Mouse (Mus musculus) midbrain, embryonic 12.5 days (tissue): ENCODE results near the gene Gm11639. TPM values are rescaled to one million over a fixed set of nuclear protein-coding genes. Genes with fewer than 3 reads are reported as not detected.

Experiments
- ATAC-seq: fragments of 200-750 bp; cut with Nextera tagmentation; 2 replicates; pipeline ENCODE4 v1.8.0; 2017; ENCODE audit warnings: low read depth, moderate TSS enrichment, moderate library complexity; ENCODE audit not compliant: low FRiP score
- H3K27ac ChIP-seq: fragments of 300-500 bp; sonication (generic); replicated peaks from 2 replicates; pipeline ENCODE4 v1.5.1; 2016; ENCODE audit warnings: mild to moderate bottlenecking
- H3K27me3 ChIP-seq: fragments of 300-500 bp; sonication (generic); 2 replicates; pipeline ENCODE4 v1.6.1; 2016; ENCODE audit warnings: mild to moderate bottlenecking
- H3K36me3 ChIP-seq: fragments of 300-500 bp; sonication (generic); 2 replicates; pipeline ENCODE4 v1.6.1; 2016
- H3K4me1 ChIP-seq: fragments of 300-500 bp; sonication (generic); 2 replicates; pipeline ENCODE4 v1.6.1; 2016
- H3K4me2 ChIP-seq: fragments of 300-500 bp; sonication (generic); replicated peaks from 2 replicates; pipeline ENCODE4 v1.6.1; 2016; ENCODE audit warnings: mild to moderate bottlenecking, moderate library complexity
- H3K4me3 ChIP-seq: fragments of 300-500 bp; sonication (generic); 2 replicates; pipeline ENCODE4 v1.5.1; 2016; ENCODE audit warnings: mild to moderate bottlenecking
- H3K9ac ChIP-seq: fragments of 300-500 bp; sonication (generic); replicated peaks from 2 replicates; pipeline ENCODE4 v1.6.1; 2016; ENCODE audit warnings: mild to moderate bottlenecking, moderate library complexity
- H3K9me3 ChIP-seq: fragments of 300-500 bp; sonication (generic); 2 replicates; pipeline ENCODE4 v1.6.1; 2016; ENCODE audit warnings: mild to moderate bottlenecking
- WGBS: fragments of 180-500 bp; shearing (Covaris S2); methylation state at CpG from one replicate; pipeline ENCODE4 v1.1.7; 2016; 5-methylcytosine and 5-hydroxymethylcytosine counted together
- polyA plus RNA-seq: library from polyadenylated mRNA; unstranded; fragments of >200 nt; fragmentation: Nextera tagmentation; extraction: Ambion mirVana; gene quantifications from 2 replicates; pipeline ENCODE4 v1.2.1, GENCODE M21; 2016

Gene Gm11639
- not detected in 2 replicates for polyA plus RNA-seq

GRCm38 (mm10) chr11:104685548-104685947 lies at the start of gene Gm11639:
Gene Gm11639 (plus strand): TSS chr11:104685707.
- no peak within 1 kb of the TSS for H3K4me3 ChIP-seq
- H3K36me3 ChIP-seq: no peaks in the 10 kb centered on the region
- no peak within 1 kb of the TSS for H3K27ac ChIP-seq
- H3K9ac ChIP-seq: no peak within 1 kb of the TSS
- ATAC-seq: no peak
- H3K27me3 ChIP-seq: no peaks in the 10 kb centered on the region
- H3K4me1 ChIP-seq: no peaks in the 10 kb centered on the region
- 22% methylated on average over 23 of the region's 23 CpGs for WGBS
- no peaks in the 10 kb centered on the region for H3K9me3 ChIP-seq
- H3K4me2 ChIP-seq: peak within 1 kb of the TSS; percentile 7

DNA sequence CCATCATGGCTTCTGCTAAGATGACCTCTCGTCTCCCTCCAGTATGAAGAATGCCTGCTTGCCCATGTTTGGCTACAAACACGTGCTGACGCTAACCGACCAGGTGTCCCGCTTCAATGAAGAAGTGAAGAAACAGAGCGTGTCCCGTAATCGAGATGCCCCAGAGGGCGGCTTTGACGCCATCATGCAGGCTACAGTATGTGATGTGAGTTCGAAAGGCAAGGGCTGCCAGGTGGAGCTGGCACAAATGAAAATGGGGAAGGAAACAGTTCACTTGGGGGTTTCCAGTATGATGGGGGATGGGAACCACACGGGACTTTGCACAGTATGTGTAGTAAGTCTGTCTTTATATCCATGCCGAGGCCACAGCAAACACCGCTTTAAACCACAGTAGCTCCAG lies 48.5 kb upstream of the Gm11639 start:
- H3K27me3 ChIP-seq: no peaks in the 10 kb centered on the region
- no peak overlapping the region for H3K27ac ChIP-seq
- no peak overlapping the region for H3K4me3 ChIP-seq
- no peak overlapping the region for H3K4me2 ChIP-seq
- 95% methylated on average over 14 of the region's 14 CpGs for WGBS
- no peak overlapping the region for H3K9ac ChIP-seq
- no peak for ATAC-seq
- H3K9me3 ChIP-seq: no peaks in the 10 kb centered on the region
- no peaks in the 10 kb centered on the region for H3K36me3 ChIP-seq
- H3K4me1 ChIP-seq: 0 out of 2 replicates have a peak, but pooled peaks cover 1% of the 10 kb centered on the region

DNA sequence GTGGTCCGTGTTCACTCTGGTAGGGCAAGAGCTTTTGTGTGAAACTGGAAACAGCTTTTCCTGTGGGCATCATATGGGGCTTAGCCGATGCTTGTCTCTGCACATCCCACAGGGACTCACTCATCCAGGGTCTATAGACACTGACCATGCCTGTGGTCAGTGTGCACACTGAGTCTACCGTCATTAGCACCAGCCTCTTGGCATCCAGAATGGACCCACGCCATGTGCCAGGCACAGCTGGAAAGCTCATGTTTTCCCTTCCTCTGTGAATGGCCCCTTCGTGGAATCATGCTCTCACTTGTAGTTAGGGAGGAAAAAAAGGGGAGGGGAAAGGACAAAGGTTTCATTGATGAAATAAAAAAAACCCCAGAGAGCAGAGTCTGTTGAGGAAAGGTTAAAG lies 47.5 kb upstream of the Gm11639 start:
- Histone ChIP-seq H3K36me3 (no peaks in the 10 kb centered on the region), H3K27me3 (no peaks in the 10 kb centered on the region), H3K9me3 (no peaks in the 10 kb centered on the region), H3K9ac (no peak overlapping the region), H3K4me2 (no peak overlapping the region), H3K27ac (no peak overlapping the region), H3K4me1 (no peaks in the 10 kb centered on the region), H3K4me3 (no peak overlapping the region)
- 68% methylated on average over 5 of the region's 5 CpGs for WGBS
- no peak for ATAC-seq

DNA sequence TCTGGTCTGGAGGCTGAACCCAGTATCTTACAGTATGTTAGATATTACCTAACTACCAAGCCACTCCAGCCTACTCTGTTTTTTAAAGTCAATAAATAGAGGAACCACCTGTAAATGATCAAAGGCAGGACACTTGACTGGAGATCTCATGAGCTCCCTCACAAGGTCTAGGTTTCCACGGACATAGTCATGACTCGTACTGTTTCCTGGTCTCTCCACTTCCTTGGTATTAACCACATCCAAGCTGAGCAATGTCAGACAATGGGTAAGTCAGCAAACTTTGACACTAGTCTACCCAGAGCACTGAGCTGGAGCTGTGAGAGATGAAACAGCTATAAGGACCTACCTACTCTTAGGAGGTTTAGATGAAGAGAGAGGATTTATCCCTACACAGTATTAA lies 46.6 kb upstream of the Gm11639 start:
- no peak overlapping the region for H3K27ac ChIP-seq
- no peaks in the 10 kb centered on the region for H3K4me1 ChIP-seq
- no peak overlapping the region for H3K4me2 ChIP-seq
- H3K9ac ChIP-seq: no peak overlapping the region
- WGBS: 93% methylated on average over 2 of the region's 2 CpGs
- no peaks in the 10 kb centered on the region for H3K36me3 ChIP-seq
- no peak overlapping the region for H3K4me3 ChIP-seq
- ATAC-seq: no peak
- H3K27me3 ChIP-seq: no peaks in the 10 kb centered on the region
- H3K9me3 ChIP-seq: no peaks in the 10 kb centered on the region

DNA sequence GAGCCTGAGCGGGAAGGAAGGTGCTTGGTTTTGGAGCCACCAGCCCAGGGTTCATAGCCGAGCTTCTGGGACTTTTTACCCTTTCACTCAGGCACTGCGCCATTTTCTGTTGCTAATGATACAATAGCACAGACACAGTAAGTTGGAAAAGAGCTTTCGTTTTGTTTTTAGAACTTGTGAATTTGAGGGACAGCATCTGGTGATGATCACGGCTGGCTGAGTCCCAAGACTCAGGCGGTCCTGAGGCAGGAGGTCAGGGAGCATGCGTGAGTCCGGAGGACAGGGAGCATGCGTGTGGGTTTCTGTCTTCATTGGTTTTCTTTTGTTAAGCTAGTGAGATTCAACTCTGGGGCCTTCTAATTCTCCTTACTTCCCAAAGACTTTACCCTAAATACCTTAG lies 45.9 kb upstream of the Gm11639 start:
- no peak overlapping the region for H3K27ac ChIP-seq
- H3K4me3 ChIP-seq: no peak overlapping the region
- no peaks in the 10 kb centered on the region for H3K36me3 ChIP-seq
- no peaks in the 10 kb centered on the region for H3K4me1 ChIP-seq
- no peaks in the 10 kb centered on the region for H3K27me3 ChIP-seq
- 90% methylated on average over 9 of the region's 9 CpGs for WGBS
- no peak overlapping the region for H3K4me2 ChIP-seq
- ATAC-seq: no peak
- H3K9me3 ChIP-seq: no peaks in the 10 kb centered on the region
- no peak overlapping the region for H3K9ac ChIP-seq

DNA sequence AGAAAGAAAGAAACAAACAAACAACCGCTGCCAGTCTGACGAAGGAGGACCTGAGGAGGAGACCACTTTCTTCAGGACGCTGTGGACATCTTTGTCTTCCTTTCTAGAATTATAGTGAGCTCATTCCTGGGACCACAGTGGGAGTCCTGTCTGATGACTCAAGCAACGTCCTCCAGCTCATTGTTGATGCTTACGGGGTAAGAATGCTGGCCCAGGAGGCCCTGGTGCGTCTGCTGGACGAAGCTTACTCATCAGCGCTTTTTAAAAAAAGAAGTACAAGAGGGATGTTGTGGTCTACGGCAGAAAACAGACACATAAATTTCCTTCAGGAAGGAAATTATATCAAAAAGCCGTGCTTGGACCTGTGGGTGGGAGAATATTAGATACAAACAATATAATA lies 44.6 kb upstream of the Gm11639 start:
- ATAC-seq: no peak
- Histone ChIP-seq H3K4me3 (no peak overlapping the region), H3K9me3 (no peaks in the 10 kb centered on the region), H3K4me1 (no peaks in the 10 kb centered on the region), H3K27ac (no peak overlapping the region), H3K4me2 (no peak overlapping the region), H3K9ac (no peak overlapping the region), H3K27me3 (no peaks in the 10 kb centered on the region), H3K36me3 (no peaks in the 10 kb centered on the region)
- WGBS: 82% methylated on average over 10 of the region's 10 CpGs

GRCm38 (mm10) chr11:104643236-104643635 lies 42.3 kb upstream of the Gm11639 start:
- no peaks in the 10 kb centered on the region for H3K9me3 ChIP-seq
- no peaks in the 10 kb centered on the region for H3K27me3 ChIP-seq
- H3K9ac ChIP-seq: no peak overlapping the region
- WGBS: 83% methylated on average over 4 of the region's 4 CpGs
- H3K4me1 ChIP-seq: no peaks in the 10 kb centered on the region
- no peak overlapping the region for H3K4me3 ChIP-seq
- ATAC-seq: no peak
- no peak overlapping the region for H3K27ac ChIP-seq
- no peaks in the 10 kb centered on the region for H3K36me3 ChIP-seq
- H3K4me2 ChIP-seq: no peak overlapping the region

- Histone ChIP-seq H3K36me3 (no peaks in the 10 kb centered on the region), H3K4me2 (no peak overlapping the region), H3K27me3 (no peaks in the 10 kb centered on the region), H3K27ac (no peak overlapping the region), H3K9ac (no peak overlapping the region), H3K9me3 (no peaks in the 10 kb centered on the region), H3K4me3 (no peak overlapping the region), H3K4me1 (no peaks in the 10 kb centered on the region)
- WGBS: 96% methylated on average over 6 of the region's 6 CpGs
- ATAC-seq: no peak
Observed at GRCm38 (mm10) chr11:104645402-104645801, 40.1 kb upstream of the Gm11639 start.

DNA sequence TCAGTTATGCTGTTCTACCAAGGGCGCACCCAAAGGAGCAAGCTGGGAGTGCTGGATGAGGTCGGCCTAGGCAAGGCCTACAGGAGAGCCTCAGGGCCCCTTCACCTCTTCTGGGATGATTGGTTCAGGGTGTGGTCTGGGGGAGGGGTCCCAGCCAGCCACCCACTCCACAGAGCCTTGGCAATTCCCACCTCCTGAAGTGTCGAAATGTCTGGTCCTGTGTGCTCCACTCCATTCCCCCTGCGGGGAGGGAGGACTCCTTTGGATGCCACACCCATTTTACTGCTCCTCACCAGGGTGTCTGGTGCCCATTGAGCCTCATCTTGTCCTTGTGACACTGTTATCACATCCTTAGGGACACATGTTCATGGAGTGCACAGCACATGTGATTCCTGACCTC lies 39.3 kb upstream of the Gm11639 start:
- no peaks in the 10 kb centered on the region for H3K9me3 ChIP-seq
- ATAC-seq: no peak
- no peak overlapping the region for H3K4me2 ChIP-seq
- 80% methylated on average over 4 of the region's 4 CpGs for WGBS
- H3K27me3 ChIP-seq: no peaks in the 10 kb centered on the region
- H3K36me3 ChIP-seq: no peaks in the 10 kb centered on the region
- no peaks in the 10 kb centered on the region for H3K4me1 ChIP-seq
- no peak overlapping the region for H3K9ac ChIP-seq
- no peak overlapping the region for H3K27ac ChIP-seq
- H3K4me3 ChIP-seq: no peak overlapping the region

DNA sequence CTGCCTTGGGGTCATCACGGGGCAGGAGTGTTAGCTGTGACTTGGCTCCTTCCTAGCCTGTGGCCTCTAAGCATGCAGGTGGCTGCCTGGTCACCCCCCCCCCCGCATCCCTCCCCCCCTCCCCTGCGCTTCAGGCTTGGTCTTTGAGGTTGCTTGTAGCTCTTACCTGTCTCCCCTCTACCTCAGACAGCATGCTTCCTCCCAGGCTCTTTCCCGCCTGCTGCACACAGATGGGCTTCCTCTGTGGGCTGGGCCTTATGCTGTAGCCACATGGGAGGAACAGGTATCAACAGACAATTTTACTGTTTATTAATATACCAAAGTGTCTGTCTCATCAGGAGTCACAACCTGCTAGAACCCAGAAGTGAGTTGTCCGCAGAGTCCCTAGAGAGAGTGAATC lies 38.9 kb upstream of the Gm11639 start:
- 90% methylated on average over 5 of the region's 5 CpGs for WGBS
- no peak for ATAC-seq
- no peak overlapping the region for H3K27ac ChIP-seq
- H3K4me2 ChIP-seq: no peak overlapping the region
- no peaks in the 10 kb centered on the region for H3K4me1 ChIP-seq
- no peak overlapping the region for H3K9ac ChIP-seq
- no peaks in the 10 kb centered on the region for H3K27me3 ChIP-seq
- no peaks in the 10 kb centered on the region for H3K36me3 ChIP-seq
- H3K9me3 ChIP-seq: no peaks in the 10 kb centered on the region
- H3K4me3 ChIP-seq: no peak overlapping the region

DNA sequence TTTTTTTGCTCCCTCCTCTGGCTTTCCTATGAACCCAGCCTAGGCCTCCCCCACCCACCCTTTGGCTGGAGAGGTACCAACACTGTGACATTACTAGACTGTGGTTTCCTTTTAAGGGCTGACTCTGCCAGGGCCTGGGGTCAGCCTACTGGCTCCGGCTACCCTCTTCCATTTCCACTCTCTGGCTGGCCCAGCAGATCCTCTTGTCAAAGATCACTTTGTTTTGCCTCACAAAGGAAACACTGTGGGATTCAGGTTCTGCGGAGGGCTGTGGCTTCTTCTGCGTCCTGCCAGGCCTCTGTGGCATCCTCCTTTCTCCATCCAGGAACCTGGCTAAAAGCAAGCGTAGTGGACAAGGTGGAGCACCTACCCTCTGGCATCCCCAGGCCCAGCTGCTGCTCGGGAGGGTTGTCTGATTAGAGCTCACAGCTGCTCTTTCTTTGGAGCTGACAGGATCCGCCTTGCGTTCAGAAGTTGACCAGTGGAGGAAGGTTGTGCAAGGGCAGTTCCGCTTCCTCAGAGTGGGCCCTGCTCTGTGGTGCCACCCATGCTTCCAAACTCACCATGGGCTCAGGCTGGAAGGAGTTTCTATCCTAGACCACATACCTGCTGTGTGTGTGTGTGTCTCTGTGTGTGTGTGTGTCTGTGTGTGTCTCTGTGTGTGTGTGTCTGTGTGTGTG lies 38.2 kb upstream of the Gm11639 start:
- no peak overlapping the region for H3K27ac ChIP-seq
- no peak overlapping the region for H3K9ac ChIP-seq
- no peak for ATAC-seq
- H3K36me3 ChIP-seq: no peaks in the 10 kb centered on the region
- no peak overlapping the region for H3K4me2 ChIP-seq
- H3K27me3 ChIP-seq: no peaks in the 10 kb centered on the region
- H3K4me1 ChIP-seq: no peaks in the 10 kb centered on the region
- H3K4me3 ChIP-seq: no peak overlapping the region
- WGBS: 59% methylated on average over 8 of the region's 8 CpGs
- H3K9me3 ChIP-seq: no peaks in the 10 kb centered on the region

- 55% methylated on average over 3 of the region's 3 CpGs for WGBS
- no peak overlapping the region for H3K9ac ChIP-seq
- H3K36me3 ChIP-seq: no peaks in the 10 kb centered on the region
- H3K9me3 ChIP-seq: no peaks in the 10 kb centered on the region
- ATAC-seq: no peak
- H3K4me3 ChIP-seq: no peak overlapping the region
- H3K27me3 ChIP-seq: no peaks in the 10 kb centered on the region
- no peak overlapping the region for H3K4me2 ChIP-seq
- H3K4me1 ChIP-seq: no peaks in the 10 kb centered on the region
- H3K27ac ChIP-seq: no peak overlapping the region
Observed at GRCm38 (mm10) chr11:104648571-104648970, 36.9 kb upstream of the Gm11639 start.

- H3K27ac ChIP-seq: no peak overlapping the region
- no peak for ATAC-seq
- no peaks in the 10 kb centered on the region for H3K9me3 ChIP-seq
- H3K27me3 ChIP-seq: no peaks in the 10 kb centered on the region
- no peaks in the 10 kb centered on the region for H3K36me3 ChIP-seq
- H3K4me2 ChIP-seq: no peak overlapping the region
- H3K9ac ChIP-seq: no peak overlapping the region
- WGBS: 89% methylated on average over 4 of the region's 4 CpGs
- H3K4me1 ChIP-seq: no peaks in the 10 kb centered on the region
- H3K4me3 ChIP-seq: no peak overlapping the region
Observed at GRCm38 (mm10) chr11:104660599-104660998, 24.9 kb upstream of the Gm11639 start.
